In the genomic region with DNA sequence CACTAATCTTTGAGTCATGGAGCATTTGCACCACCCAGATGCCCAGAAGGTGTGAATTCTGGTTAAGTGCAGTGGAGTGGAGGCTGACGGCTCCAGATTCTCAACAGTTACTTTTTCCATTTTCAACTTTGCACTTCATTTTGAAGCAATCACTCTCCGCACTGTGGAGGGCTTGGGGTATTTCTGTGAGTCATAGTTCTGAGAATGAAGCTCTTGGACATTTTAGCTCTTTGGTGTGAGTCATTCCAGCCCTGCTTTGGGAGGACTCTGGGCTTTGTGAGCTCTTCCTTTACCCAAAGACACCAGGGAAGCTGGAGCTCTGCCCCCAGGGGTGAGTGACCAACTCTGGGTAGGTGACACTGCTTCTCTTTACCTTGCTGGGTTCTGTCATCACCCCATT, we compare ENCODE assay signal across 28 mouse cellular contexts. TPM values are rescaled to one million over a fixed set of nuclear protein-coding genes. Genes with fewer than 3 reads are reported as not detected.
DNase-seq lines count a peak whose midpoint lies in the region; ATAC-seq and TF ChIP-seq lines count a peak whose summit lies in the region.
"Had no signal": no experiment of that assay in that cellular context is flagged by ENCODE, and none has a peak within 500 bp of the region (broad histone marks: within the 10 kb centered on the region; RNA-seq: fewer than 3 reads in every experiment).

No protein-coding gene starts in this region.

- H3K9me3 ChIP-seq in lung, postnatal 0 days (ENCODE audit: low read length): no peaks in the 10 kb centered on the region
- peaks cover 5% of the 10 kb centered on the region for H3K9me3 ChIP-seq in CH12.LX (replicated peaks; ENCODE audit: low read length)
- H3K9me3 ChIP-seq in hindbrain, embryonic 12.5 days (replicated peaks): no peaks in the 10 kb centered on the region
- H3K9me3 ChIP-seq in hindbrain, embryonic 11.5 days (ENCODE audit: control insufficient read depth, low read length): no peaks in the 10 kb centered on the region
- H3K9me3 ChIP-seq: embryonic facial prominence, embryonic 13.5 days; forebrain, embryonic 12.5 days; hindbrain, embryonic 15.5 days; midbrain, embryonic 13.5 days; stomach, embryonic 15.5 days had no signal

- H3K4me3 ChIP-seq in lung, postnatal 0 days (ENCODE audit: low read depth, low read length): no peak overlapping the region
- no peak overlapping the region for H3K4me3 ChIP-seq in CH12.LX (replicated peaks in 1 of 3; ENCODE audit: low read depth in 2 of 3, low read length in 2 of 3, poor library complexity in 1 of 3)
- no peak overlapping the region for H3K4me3 ChIP-seq in hindbrain, embryonic 12.5 days
- no peak overlapping the region for H3K4me3 ChIP-seq in hindbrain, embryonic 11.5 days (ENCODE audit: low read depth, low read length)
- H3K4me3 ChIP-seq: embryonic facial prominence, embryonic 13.5 days; erythroblast, embryonic 14.5 days; forebrain, embryonic 12.5 days; hindbrain, embryonic 15.5 days; megakaryocyte, embryonic 14.5 days; midbrain, embryonic 13.5 days; stomach, embryonic 15.5 days had no signal

- TF ChIP-seq POLR2A in CH12.LX (IDR thresholded peaks at IDR 0.05; ENCODE audit: low read depth, low read length): no peak

- H3K36me3 ChIP-seq in lung, postnatal 0 days (ENCODE audit: insufficient read depth, low read length): no peaks in the 10 kb centered on the region
- no peaks in the 10 kb centered on the region for H3K36me3 ChIP-seq in CH12.LX (replicated peaks in 1 of 2; ENCODE audit: control insufficient read depth in 1 of 2, insufficient read depth in 1 of 2, low read length in 1 of 2)
- H3K36me3 ChIP-seq in hindbrain, embryonic 12.5 days: no peaks in the 10 kb centered on the region
- H3K36me3 ChIP-seq in hindbrain, embryonic 11.5 days (ENCODE audit: control insufficient read depth, insufficient read depth, low read length): no peaks in the 10 kb centered on the region
- H3K36me3 ChIP-seq: embryonic facial prominence, embryonic 13.5 days; forebrain, embryonic 12.5 days; hindbrain, embryonic 15.5 days; midbrain, embryonic 13.5 days; stomach, embryonic 15.5 days had no signal

- no peaks in the 10 kb centered on the region for H3K27me3 ChIP-seq in lung, postnatal 0 days (replicated peaks; ENCODE audit: insufficient read depth, low read length)
- H3K27me3 ChIP-seq in CH12.LX (replicated peaks): peaks cover 2% of the 10 kb centered on the region
- 0 out of 2 replicates have a peak, but pooled peaks cover 2% of the 10 kb centered on the region for H3K27me3 ChIP-seq in hindbrain, embryonic 12.5 days
- no peaks in the 10 kb centered on the region for H3K27me3 ChIP-seq in hindbrain, embryonic 11.5 days (ENCODE audit: control insufficient read depth, insufficient read depth, low read length)
- H3K27me3 ChIP-seq: embryonic facial prominence, embryonic 13.5 days; forebrain, embryonic 12.5 days; hindbrain, embryonic 15.5 days; midbrain, embryonic 13.5 days; stomach, embryonic 15.5 days had no signal

- in situ Hi-C loops in CH12.LX (cut with MboI; ENCODE audit: low pct_ligation_motif_present, low pct_unique_long_range_greater_than_20kb, low sequenced_read_pairs): no loop called here

- no peak for TF ChIP-seq CTCF in lung, postnatal 0 days (IDR thresholded peaks at IDR 0.05)
- no peak for TF ChIP-seq CTCF in CH12.LX (conservative IDR thresholded peaks at IDR 0.05 in 1 of 2, IDR thresholded peaks at IDR 0.05 in 1 of 2; ENCODE audit: low read depth in 2 of 2, low read length in 2 of 2)

- dilution Hi-C loops in CH12.LX (cut with MboI; ENCODE audit: extremely low pct_ligation_motif_present, extremely low pct_unique_long_range_greater_than_20kb, low sequenced_read_pairs): no loop called here

- DNase-seq in lung, postnatal 0 days (ENCODE audit: low spot score): peak; percentile 49
- DNase-seq in lung, postnatal 14 days: no peak
- DNase-seq in CH12.LX (ENCODE audit: extremely low read depth): no peak
- peak; percentile 35 for DNase-seq in adipocyte (ENCODE audit: low spot score)
- no peak for DNase-seq in hindbrain, embryonic 11.5 days (ENCODE audit: low spot score)
- no peak for DNase-seq in right cerebral cortex, postnatal 14 days
- DNase-seq: cerebellum, adult 9-11 months; forebrain, postnatal 0 days; gastrocnemius, postnatal 14 days; heart, adult 18-20 months; heart, postnatal 4 days; kidney, adult 11 months; kidney, postnatal 14 days; liver; lung, embryonic 14.5 days; lung, postnatal 4 days; thymus, postnatal 14 days had no signal

- no peak overlapping the region for H3K4me2 ChIP-seq in lung, postnatal 0 days (replicated peaks; ENCODE audit: low read depth, low read length)
- no peak overlapping the region for H3K4me2 ChIP-seq in CH12.LX (ENCODE audit: insufficient read depth, low read depth, poor library complexity, severe bottlenecking)
- H3K4me2 ChIP-seq in hindbrain, embryonic 12.5 days (replicated peaks): no peak overlapping the region
- H3K4me2 ChIP-seq in hindbrain, embryonic 11.5 days (replicated peaks; ENCODE audit: low read depth, low read length): no peak overlapping the region
- H3K4me2 ChIP-seq: embryonic facial prominence, embryonic 13.5 days; forebrain, embryonic 12.5 days; heart, embryonic 11.5 days; hindbrain, embryonic 15.5 days; lung, embryonic 14.5 days; midbrain, embryonic 13.5 days; stomach, embryonic 15.5 days had no signal

- peak; percentile 65 for ATAC-seq in lung, postnatal 0 days
- ATAC-seq in hindbrain, embryonic 12.5 days (ENCODE audit: low FRiP score): no peak
- ATAC-seq in hindbrain, embryonic 11.5 days (ENCODE audit: low FRiP score): no peak
- ATAC-seq: forebrain, postnatal 0 days; inflammation-experienced regulatory T-cells, adult 6 months; midbrain, embryonic 13.5 days had no signal

- 24% methylated on average over 2 of the region's 2 CpGs for WGBS in lung, postnatal 0 days
- 73% methylated on average over 2 of the region's 2 CpGs for WGBS in hindbrain, embryonic 12.5 days
- WGBS in hindbrain, embryonic 11.5 days: 85% methylated on average over 2 of the region's 2 CpGs

- no peaks in the 10 kb centered on the region for H3K4me1 ChIP-seq in lung, postnatal 0 days (ENCODE audit: insufficient read depth, low read depth, low read length)
- H3K4me1 ChIP-seq in CH12.LX (ENCODE audit: control insufficient read depth in 1 of 2, insufficient read depth in 2 of 2): peaks cover 14 to 25% of the 10 kb centered on the region in 2 experiments
- no peaks in the 10 kb centered on the region for H3K4me1 ChIP-seq in hindbrain, embryonic 12.5 days
- no peaks in the 10 kb centered on the region for H3K4me1 ChIP-seq in hindbrain, embryonic 11.5 days (replicated peaks; ENCODE audit: control insufficient read depth, insufficient read depth, low read length)
- H3K4me1 ChIP-seq: embryonic facial prominence, embryonic 13.5 days; forebrain, embryonic 12.5 days; megakaryocyte, embryonic 14.5 days; stomach, embryonic 15.5 days had no signal

- H3K27ac ChIP-seq in lung, postnatal 0 days (ENCODE audit: low read length): no peak overlapping the region
- no peak overlapping the region for H3K27ac ChIP-seq in CH12.LX (ENCODE audit: insufficient read depth, low read depth)
- no peak overlapping the region for H3K27ac ChIP-seq in hindbrain, embryonic 12.5 days
- no peak overlapping the region for H3K27ac ChIP-seq in hindbrain, embryonic 11.5 days (ENCODE audit: low read depth, low read length)
- H3K27ac ChIP-seq: embryonic facial prominence, embryonic 13.5 days; forebrain, embryonic 12.5 days; hindbrain, embryonic 15.5 days; liver, embryonic 14.5 days; midbrain, embryonic 13.5 days; stomach, embryonic 15.5 days had no signal

- no peak overlapping the region for H3K9ac ChIP-seq in lung, postnatal 0 days (replicated peaks; ENCODE audit: low read depth)
- no peak overlapping the region for H3K9ac ChIP-seq in CH12.LX (ENCODE audit: insufficient read depth, low read depth)
- no peak overlapping the region for H3K9ac ChIP-seq in hindbrain, embryonic 12.5 days
- no peak overlapping the region for H3K9ac ChIP-seq in hindbrain, embryonic 11.5 days (ENCODE audit: low read depth, low read length)
- H3K9ac ChIP-seq: embryonic facial prominence, embryonic 13.5 days; forebrain, embryonic 12.5 days; forebrain, postnatal 0 days; hindbrain, embryonic 15.5 days; liver, embryonic 14.5 days; lung, embryonic 14.5 days; midbrain, embryonic 13.5 days; stomach, embryonic 15.5 days had no signal

- H3K79me2 ChIP-seq in CH12.LX (replicated peaks; ENCODE audit: control insufficient read depth, extremely low read depth, insufficient read depth, poor library complexity, severe bottlenecking): no peaks in the 10 kb centered on the region

- no peak for TF ChIP-seq RAD21 in CH12.LX (IDR thresholded peaks at IDR 0.05; ENCODE audit: low read depth, low read length)

- TF ChIP-seq EP300 in lung, postnatal 0 days (IDR thresholded peaks at IDR 0.05): no peak
- no peak for TF ChIP-seq EP300 in CH12.LX (IDR thresholded peaks at IDR 0.05; ENCODE audit: low read length)

TF ChIP-seq in CH12.LX, 34 proteins besides CTCF, POLR2A, EP300 and RAD21:
- no peak for TF ChIP-seq POLR2AphosphoS2 (IDR thresholded peaks at IDR 0.05; ENCODE audit: low read depth, low read length)
- TF ChIP-seq IRF4 (IDR thresholded peaks at IDR 0.05; ENCODE audit: low read depth, low read length): peak; percentile 54

RNA-seq across cellular contexts. Expression of gene Chst1, which starts 28.1 kb away (rescaled TPM):
- polyA plus RNA-seq in lung, postnatal 0 days (2015; fragmentation: Nextera tagmentation; extraction: Ambion mirVana): 5.2 TPM in 2 replicates
- not detected in 2 replicates for total RNA-seq in CH12.LX (2012; rRNA removed)
- not detected in 2 replicates for total RNA-seq in CH12.LX (2014; rRNA removed)
- polyA plus RNA-seq in CH12.LX (2012; ENCODE audit: insufficient read length, low read depth): not detected in 2 replicates
- polyA plus RNA-seq in hindbrain, embryonic 12.5 days (2016; fragmentation: Nextera tagmentation; extraction: Ambion mirVana): 11.1 and 12.2 TPM in 2 replicates
- polyA plus RNA-seq in hindbrain, embryonic 11.5 days (2014; fragmentation: Nextera tagmentation; extraction: Ambion mirVana): 3.9 and 4.3 TPM in 2 replicates
- polyA plus RNA-seq: erythroblast, embryonic 14.5 days; inflammation-experienced regulatory T-cells, adult 6 months had no signal

Comparison
In these comparisons a context has a peak if more than half of its experiments do, and no peak if none do; other contexts are left out.
1. DNase-seq: peak in lung, postnatal 0 days (single experiment) and adipocyte (single experiment); none in lung, postnatal 14 days (single experiment), CH12.LX (single experiment), hindbrain, embryonic 11.5 days (single experiment) and right cerebral cortex, postnatal 14 days (single experiment).